Mouse (Mus musculus) G1E (cell line): ENCODE measurements around the gene Thrap3.

Experiments used
- CTCF ChIP-seq: IDR thresholded peaks from 2 replicates; pipeline ENCODE4 v1.5.1; 2012; ENCODE audit warnings: low read depth, low read length, inconsistent platforms, mixed read lengths
- GATA1 ChIP-seq: IDR thresholded peaks from 2 replicates; pipeline ENCODE4 v1.6.1; 2012; ENCODE audit warnings: borderline replicate concordance, low read length, inconsistent platforms, mixed read lengths
- TAL1 ChIP-seq: conservative IDR thresholded peaks from 2 replicates; pipeline ENCODE4 v1.6.1; 2012; ENCODE audit warnings: low read depth, low read length, inconsistent platforms, mixed read lengths

DNA sequence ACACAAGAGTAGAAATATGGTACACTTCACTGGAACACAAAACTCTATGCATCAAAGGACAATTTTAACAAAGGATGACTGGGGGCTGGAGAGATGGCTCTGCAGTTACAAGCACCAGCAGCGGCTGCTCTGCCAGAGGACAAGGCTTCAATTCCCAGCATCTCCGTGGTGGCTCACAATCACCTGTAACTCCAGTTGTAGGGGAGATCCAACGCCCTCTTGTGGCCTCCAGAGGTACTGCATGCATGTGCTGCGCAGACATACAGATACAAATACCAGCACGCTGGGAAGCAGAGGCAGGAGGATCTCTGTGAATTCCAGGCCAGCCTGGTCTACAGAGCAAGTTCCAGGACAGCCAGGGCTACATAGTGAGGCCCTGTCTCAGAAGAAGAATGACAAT, 45.9 kb downstream of the Thrap3 start:
- TF ChIP-seq CTCF (peak; percentile 89), GATA1 (no peak), TAL1 (no peak)
